Mouse (Mus musculus) intestine, embryonic 16.5 days (tissue): ENCODE results near the gene Scnn1a. TPM values are rescaled to one million over a fixed set of nuclear protein-coding genes. Genes with fewer than 3 reads are reported as not detected.

Experiments used
- ATAC-seq: fragments of 200-750 bp; cut with Nextera tagmentation; 2 replicates; pipeline ENCODE4 v1.8.0; 2017; ENCODE audit warnings: moderate TSS enrichment, moderate library complexity
- H3K27ac ChIP-seq: fragments of 300-500 bp; sonication (generic); 2 replicates; pipeline ENCODE4 v1.5.1; 2014; ENCODE audit warnings: mild to moderate bottlenecking, low read length
- H3K27me3 ChIP-seq: fragments of 300-500 bp; sonication (generic); replicated peaks from 2 replicates; pipeline ENCODE4 v1.6.1; 2014; ENCODE audit warnings: low read length, control low read depth, mixed read lengths; ENCODE audit not compliant: control insufficient read depth, insufficient read depth
- H3K36me3 ChIP-seq: fragments of 300-500 bp; sonication (generic); 2 replicates; pipeline ENCODE4 v1.6.1; 2014; ENCODE audit warnings: low read length, control low read depth; ENCODE audit not compliant: control insufficient read depth, insufficient read depth
- H3K4me1 ChIP-seq: fragments of 300-500 bp; sonication (generic); 2 replicates; pipeline ENCODE4 v1.6.1; 2014; ENCODE audit warnings: low read length, control low read depth, mixed read lengths; ENCODE audit not compliant: control insufficient read depth, insufficient read depth
- H3K4me2 ChIP-seq: fragments of 300-500 bp; sonication (generic); 2 replicates; pipeline ENCODE4 v1.6.1; 2014; ENCODE audit warnings: low read depth, low read length, control low read depth
- H3K4me3 ChIP-seq: fragments of 300-500 bp; sonication (generic); 2 replicates; pipeline ENCODE4 v1.5.1; 2014; ENCODE audit warnings: mild to moderate bottlenecking, low read length
- H3K9ac ChIP-seq: fragments of 300-500 bp; sonication (generic); 2 replicates; pipeline ENCODE4 v1.6.1; 2014; ENCODE audit warnings: low read depth, low read length
- H3K9me3 ChIP-seq: fragments of 300-500 bp; sonication (generic); 2 replicates; pipeline ENCODE4 v1.6.1; 2016; ENCODE audit warnings: low read length, control low read depth; ENCODE audit not compliant: control insufficient read depth
- WGBS: fragments of 180-500 bp; shearing (Covaris S2); extraction: QIAGEN DNeasy Blood & Tissue Kit; methylation state at CpG from one replicate; pipeline ENCODE4 v1.1.7; 2014; 5-methylcytosine and 5-hydroxymethylcytosine counted together
- polyA plus RNA-seq: library from polyadenylated mRNA; unstranded; fragments of >200 nt; fragmentation: Nextera tagmentation; extraction: Ambion mirVana; gene quantifications from 2 replicates; pipeline ENCODE4 v1.2.1, GENCODE M21; 2015

Gene Scnn1a
- polyA plus RNA-seq, 1 experiment from 2014 or later: 5.0 TPM

DNA sequence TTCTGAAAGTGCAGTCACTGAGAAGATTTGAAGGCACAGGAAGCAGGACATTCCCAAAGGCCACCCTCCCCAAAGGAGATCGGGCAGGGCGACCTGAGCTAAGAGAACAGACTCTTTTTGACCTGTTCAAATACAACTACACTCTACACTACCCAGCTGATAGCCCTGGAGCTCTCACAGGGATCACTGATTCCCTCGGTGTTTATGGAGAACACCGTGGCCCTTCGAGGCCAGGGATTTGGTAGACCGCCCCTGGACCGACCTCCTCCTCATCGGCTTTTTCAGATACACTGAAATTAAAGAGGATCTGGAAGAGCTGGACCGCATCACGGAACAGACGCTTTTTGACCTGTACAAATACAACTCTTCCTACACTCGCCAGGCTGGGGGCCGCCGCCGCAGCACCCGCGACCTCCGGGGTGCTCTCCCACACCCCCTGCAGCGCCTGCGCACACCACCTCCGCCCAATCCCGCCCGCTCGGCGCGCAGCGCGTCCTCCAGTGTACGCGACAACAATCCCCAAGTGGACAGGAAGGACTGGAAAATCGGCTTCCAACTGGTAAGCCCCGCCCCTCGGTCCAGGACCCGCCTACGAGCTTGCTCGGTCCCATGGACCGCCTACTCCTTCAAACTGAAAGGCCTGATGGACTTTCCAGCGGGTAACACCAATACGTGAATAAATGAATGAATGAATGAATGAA, 10.3 kb downstream of the Scnn1a start:
- Histone ChIP-seq H3K9me3 (no peaks in the 10 kb centered on the region), H3K36me3 (no peaks in the 10 kb centered on the region), H3K27me3 (no peaks in the 10 kb centered on the region), H3K4me3 (peak overlapping the region; percentile 60), H3K9ac (peak overlapping the region; percentile 74), H3K4me1 (peaks cover 7% of the 10 kb centered on the region), H3K27ac (peak overlapping the region; percentile 12; the same call in 1 of the 2 replicates), H3K4me2 (peak overlapping the region; percentile 84)
- peak; percentile 96 for ATAC-seq
- WGBS: 2% methylated on average over 39 of the region's 39 CpGs

- Histone ChIP-seq H3K36me3 (no peaks in the 10 kb centered on the region), H3K4me3 (no peak overlapping the region), H3K4me1 (peaks cover 7% of the 10 kb centered on the region), H3K9ac (no peak overlapping the region), H3K4me2 (no peak overlapping the region), H3K27me3 (no peaks in the 10 kb centered on the region), H3K9me3 (no peaks in the 10 kb centered on the region), H3K27ac (no peak overlapping the region)
- ATAC-seq: no peak
- WGBS: 64% methylated on average over 14 of the region's 14 CpGs
Measured at GRCm38 (mm10) chr6:125333112-125333899, 12.8 kb downstream of the Scnn1a start.

DNA sequence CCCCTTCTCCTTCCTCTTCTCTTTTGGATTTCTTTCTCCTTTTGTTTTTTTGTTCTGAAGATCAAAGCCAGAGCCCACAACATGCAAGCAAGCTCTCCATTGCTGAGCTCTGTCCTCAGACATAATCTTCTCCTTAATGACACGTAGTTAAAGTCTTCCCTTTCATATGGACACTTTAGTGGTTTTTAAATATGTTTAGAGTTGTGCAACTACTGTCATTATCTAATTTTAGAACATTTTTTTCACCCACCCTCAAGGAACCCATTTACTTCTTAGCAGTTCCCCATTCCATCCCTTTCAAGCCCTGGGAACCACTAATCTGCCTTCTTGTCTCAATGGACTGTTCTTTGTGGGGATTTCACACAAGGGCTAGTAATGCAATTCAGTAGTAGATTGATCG, 13.9 kb downstream of the Scnn1a start:
- peaks cover 7% of the 10 kb centered on the region for H3K4me1 ChIP-seq
- no peak overlapping the region for H3K27ac ChIP-seq
- H3K36me3 ChIP-seq: no peaks in the 10 kb centered on the region
- H3K4me3 ChIP-seq: no peak overlapping the region
- H3K4me2 ChIP-seq: no peak overlapping the region
- no peaks in the 10 kb centered on the region for H3K9me3 ChIP-seq
- H3K9ac ChIP-seq: no peak overlapping the region
- H3K27me3 ChIP-seq: no peaks in the 10 kb centered on the region
- ATAC-seq: no peak
- 77% methylated on average over 2 of the region's 2 CpGs for WGBS

DNA sequence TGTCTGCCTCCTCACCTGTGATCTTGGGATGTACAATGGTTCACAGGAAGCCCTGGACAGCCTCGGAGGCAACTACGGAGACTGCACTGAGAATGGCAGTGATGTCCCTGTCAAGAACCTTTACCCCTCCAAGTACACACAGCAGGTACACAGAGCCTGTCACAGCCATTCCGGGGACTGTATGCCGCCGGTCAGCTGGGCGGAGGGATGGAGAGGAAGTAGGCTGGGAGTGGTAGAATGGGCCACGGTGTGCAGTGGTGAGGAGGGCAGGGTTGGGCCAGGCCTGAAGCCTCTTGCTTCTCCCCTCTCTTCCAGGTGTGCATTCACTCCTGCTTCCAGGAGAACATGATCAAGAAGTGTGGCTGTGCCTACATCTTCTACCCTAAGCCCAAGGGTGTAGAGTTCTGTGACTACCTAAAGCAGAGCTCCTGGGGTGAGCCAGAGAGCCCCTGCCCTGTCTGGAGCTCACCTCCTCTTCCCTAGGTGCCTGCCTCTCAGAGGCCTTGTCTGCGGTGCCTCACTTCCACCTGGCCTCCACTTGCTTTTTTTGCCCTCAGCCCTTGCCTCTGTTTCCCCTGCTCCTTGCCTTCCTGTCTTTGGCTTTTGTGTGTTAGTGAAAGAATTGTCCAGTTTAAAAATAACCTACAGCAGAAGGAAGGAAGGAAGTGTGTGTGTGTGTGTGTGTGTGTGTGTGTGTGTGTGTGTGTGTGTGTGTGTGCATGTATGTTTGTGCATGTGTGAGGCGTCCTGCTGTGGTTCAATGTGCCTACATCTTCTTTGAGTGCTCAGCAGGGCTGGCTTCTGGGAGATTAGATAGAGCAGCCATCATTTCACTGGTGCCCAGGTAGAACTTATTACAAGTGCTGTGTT, 18.6 kb downstream of the Scnn1a start:
- no peak overlapping the region for H3K9ac ChIP-seq
- H3K36me3 ChIP-seq: no peaks in the 10 kb centered on the region
- 66% methylated on average over 9 of the region's 9 CpGs for WGBS

DNA sequence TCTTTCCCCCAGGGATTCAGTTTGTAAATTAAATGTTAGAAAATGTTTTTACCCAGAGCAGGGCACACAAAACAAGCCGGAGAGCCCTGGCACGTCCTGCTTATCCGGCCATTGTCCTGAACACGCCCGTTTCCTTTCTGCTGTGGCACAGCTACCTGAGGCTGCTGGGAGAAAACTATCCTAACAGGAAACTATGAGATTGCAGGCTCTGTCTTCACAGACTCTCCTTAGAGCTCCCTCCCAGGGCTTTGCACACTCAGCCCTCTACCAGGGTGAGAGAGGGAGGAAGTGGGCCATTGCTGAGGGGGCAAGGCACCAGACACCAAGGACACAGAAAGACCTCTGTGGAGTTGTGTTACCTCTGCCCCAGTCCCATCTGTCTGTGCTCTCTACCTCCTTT, 19.8 kb downstream of the Scnn1a start:
- Histone ChIP-seq H3K36me3 (no peaks in the 10 kb centered on the region), H3K9me3 (no peaks in the 10 kb centered on the region), H3K9ac (no peak overlapping the region), H3K27ac (0 out of 2 replicates have a peak overlapping the region, but pooled peaks have one; percentile 5), H3K4me3 (no peak overlapping the region), H3K27me3 (no peaks in the 10 kb centered on the region), H3K4me2 (no peak overlapping the region), H3K4me1 (peaks cover 39% of the 10 kb centered on the region)
- ATAC-seq: no peak
- 56% methylated on average over 5 of the region's 5 CpGs for WGBS

More for the DNA sequence above, 18.6 kb downstream of the Scnn1a start:
- Histone ChIP-seq H3K9me3 (no peaks in the 10 kb centered on the region), H3K27me3 (no peaks in the 10 kb centered on the region), H3K4me2 (no peak overlapping the region), H3K4me1 (peaks cover 27% of the 10 kb centered on the region), H3K27ac (0 out of 2 replicates have a peak overlapping the region, but pooled peaks have one; percentile 29), H3K4me3 (no peak overlapping the region)
- no peak for ATAC-seq

DNA sequence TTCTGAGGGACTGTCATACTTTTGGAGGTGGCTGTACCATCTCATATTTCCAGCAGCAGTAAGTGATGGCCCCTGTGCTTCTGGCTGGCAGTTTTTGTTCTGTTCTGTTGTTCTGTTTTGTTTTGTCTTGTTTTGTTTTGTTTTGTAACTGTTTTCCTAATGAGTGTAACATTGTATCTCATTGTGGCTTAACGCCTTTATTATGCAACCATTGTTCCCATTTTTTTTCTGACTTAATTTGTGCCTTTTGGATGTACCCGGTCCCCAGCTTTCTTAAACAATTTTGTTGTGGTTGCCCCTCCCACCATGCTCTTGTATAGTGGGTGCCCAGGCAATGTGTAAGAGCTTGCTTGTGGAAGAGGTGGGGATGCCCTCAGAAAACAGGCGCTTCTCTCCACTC, 21.7 kb downstream of the Scnn1a start:
- Histone ChIP-seq H3K4me3 (no peak overlapping the region), H3K9ac (no peak overlapping the region), H3K4me2 (peak overlapping the region; percentile 26; the same call in 1 of the 2 replicates), H3K4me1 (peaks cover 49% of the 10 kb centered on the region), H3K9me3 (no peaks in the 10 kb centered on the region), H3K27me3 (no peaks in the 10 kb centered on the region), H3K27ac (peak overlapping the region; percentile 68), H3K36me3 (no peaks in the 10 kb centered on the region)
- no peak for ATAC-seq
- 62% methylated on average over 3 of the region's 3 CpGs for WGBS

DNA sequence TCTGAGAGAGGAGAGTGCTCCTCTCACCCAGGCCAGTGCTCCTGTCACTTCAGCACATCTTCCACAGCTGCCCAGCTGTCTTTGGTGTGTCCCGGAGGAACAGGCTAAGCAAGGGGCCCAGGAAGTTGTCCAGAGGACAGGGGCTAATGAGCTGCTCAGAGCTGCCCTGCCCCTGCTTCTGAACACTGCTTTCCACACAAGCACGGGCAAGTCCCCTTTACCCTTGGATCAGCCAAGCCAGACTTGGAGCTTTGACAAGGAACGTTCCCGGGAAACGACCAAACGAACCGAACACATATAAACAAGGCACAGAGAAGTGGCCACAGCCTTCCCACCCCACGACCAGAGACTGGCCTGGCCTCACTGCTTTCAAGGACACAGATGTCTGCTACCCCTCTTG, 23.6 kb downstream of the Scnn1a start:
- no peak for ATAC-seq
- Histone ChIP-seq H3K4me1 (peaks cover 57% of the 10 kb centered on the region), H3K36me3 (no peaks in the 10 kb centered on the region), H3K27ac (peak overlapping the region; percentile 12; the same call in 1 of the 2 replicates), H3K27me3 (no peaks in the 10 kb centered on the region), H3K9me3 (no peaks in the 10 kb centered on the region), H3K4me2 (no peak overlapping the region), H3K4me3 (no peak overlapping the region), H3K9ac (0 out of 2 replicates have a peak overlapping the region, but pooled peaks have one; percentile 0)
- 20% methylated on average over 8 of the region's 8 CpGs for WGBS

DNA sequence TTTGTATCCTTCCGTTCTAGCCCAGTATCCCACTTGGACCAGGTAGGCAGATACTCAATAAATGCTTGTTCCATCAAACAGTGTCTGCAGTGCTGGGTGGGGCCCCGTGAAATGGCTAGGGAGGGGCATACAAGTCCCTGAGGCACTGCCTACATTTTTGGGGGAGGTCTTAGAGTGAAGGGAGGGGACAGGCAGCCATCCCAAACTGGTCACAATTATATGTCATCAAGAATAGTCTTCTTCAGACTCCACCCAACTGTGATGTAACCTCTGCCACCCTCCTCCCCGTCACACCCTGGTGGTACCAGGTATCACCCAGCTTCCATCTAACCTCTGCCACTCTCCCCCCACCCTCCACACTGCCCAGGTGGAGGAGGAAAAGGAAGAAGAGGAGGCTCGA, 24.4 kb downstream of the Scnn1a start:
- no peaks in the 10 kb centered on the region for H3K9me3 ChIP-seq
- H3K4me1 ChIP-seq: peaks cover 58% of the 10 kb centered on the region
- H3K4me3 ChIP-seq: no peak overlapping the region
- no peak overlapping the region for H3K4me2 ChIP-seq
- no peaks in the 10 kb centered on the region for H3K27me3 ChIP-seq
- WGBS: 46% methylated on average over 4 of the region's 4 CpGs
- no peak overlapping the region for H3K9ac ChIP-seq
- no peak for ATAC-seq
- H3K36me3 ChIP-seq: no peaks in the 10 kb centered on the region
- H3K27ac ChIP-seq: peak overlapping the region; percentile 68

DNA sequence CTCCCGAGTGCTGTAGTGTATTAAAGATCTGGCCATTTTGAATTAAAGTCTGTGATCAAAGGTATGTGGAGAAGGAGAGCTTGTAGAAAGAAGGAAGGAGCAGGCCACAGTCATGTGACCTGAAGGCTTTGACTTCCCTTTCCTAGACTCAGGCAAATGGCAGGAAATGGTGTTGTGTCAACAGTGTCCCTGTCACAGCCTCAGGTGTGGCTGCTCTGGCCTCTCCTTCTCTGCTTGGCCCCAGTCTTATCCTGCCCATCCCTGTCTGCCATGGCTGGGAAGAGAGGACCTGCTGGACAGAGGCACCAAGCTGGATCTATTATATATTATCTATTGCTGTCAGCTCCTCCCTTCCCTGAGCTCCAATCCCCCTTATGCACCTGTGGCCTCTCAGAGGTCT, 25.2 kb downstream of the Scnn1a start:
- Histone ChIP-seq H3K27me3 (no peaks in the 10 kb centered on the region), H3K27ac (peak overlapping the region; percentile 68), H3K4me1 (peaks cover 54% of the 10 kb centered on the region), H3K9ac (no peak overlapping the region), H3K4me2 (0 out of 2 replicates have a peak overlapping the region, but pooled peaks have one; percentile 6), H3K4me3 (no peak overlapping the region), H3K9me3 (no peaks in the 10 kb centered on the region), H3K36me3 (no peaks in the 10 kb centered on the region)
- WGBS: 55% methylated on average over 1 of the region's 1 CpGs
- peak; percentile 77 for ATAC-seq
